Mouse (Mus musculus) heart, adult 2 months (tissue): ENCODE measurements at regions not wholly inside any gene's neighbourhood (a gene's known extent, or its start where the extent isn't known, plus 50 kb on each side); places are given as distances from the start of the nearest gene placed in this dataset.

Experiments used
- CTCF ChIP-seq: fragments of 200-600 bp; IDR thresholded peaks from 2 replicates; pipeline ENCODE4 v1.8.1; 2022; ENCODE audit warnings: antibody characterized with exemption, mild to moderate bottlenecking, moderate library complexity
- POLR2A ChIP-seq: fragments of 200-500 bp; IDR thresholded peaks from 2 replicates; pipeline ENCODE4 v1.6.1; 2011; ENCODE audit warnings: mild to moderate bottlenecking, low read depth, low read length, control low read depth; ENCODE audit not compliant: insufficient read depth

- TF ChIP-seq POLR2A, result no peak
- no peak for TF ChIP-seq CTCF
Observed at GRCm38 (mm10) chr3:81554773-81555172, 377.6 kb upstream of the Ctso start.
